Mouse (Mus musculus) MEL (cell line): ENCODE results near the gene Coq10a. TPM values are rescaled to one million over a fixed set of nuclear protein-coding genes. Genes with fewer than 3 reads are reported as not detected.
A peak's percentile ranks its signal among the peaks of the same experiment; 100 is the strongest.

ENCODE experiments used
- DNase-seq: peaks from one replicate; pipeline ENCODE4 v3.0.0; 2011; ENCODE audit warnings: low read depth, low spot score
- H3K27ac ChIP-seq: 2 replicates; pipeline ENCODE4 v1.5.1; 2012; ENCODE audit warnings: low read depth, mild to moderate bottlenecking, control low read depth, low read length, moderate library complexity; ENCODE audit not compliant: control insufficient read depth
- H3K27me3 ChIP-seq, 2 experiments: fragments of 150-350 bp in 1 of 2; sonication (generic) in 1 of 2; 2 replicates each; pipeline ENCODE4 v1.6.1; 2012; ENCODE audit warnings: low read length in 2 of 2, mild to moderate bottlenecking in 2 of 2, improper control_type of control experiment in 1 of 2, moderate library complexity in 1 of 2; ENCODE audit not compliant: insufficient read depth in 2 of 2, control insufficient read depth in 1 of 2
- H3K36me3 ChIP-seq, 2 experiments: 2 replicates each; pipeline ENCODE4 v1.6.1; 2012 to 2014; ENCODE audit warnings: low read length in 2 of 2, improper control_type of control experiment in 1 of 2, inconsistent platforms in 1 of 2, mild to moderate bottlenecking in 1 of 2; ENCODE audit not compliant: insufficient read depth in 2 of 2, control insufficient read depth in 1 of 2
- H3K4me1 ChIP-seq, 2 experiments: fragments of 150-350 bp in 1 of 2; sonication (generic) in 1 of 2; 2 replicates each; pipeline ENCODE4 v1.6.1; 2012; ENCODE audit warnings: low read length in 2 of 2, improper control_type of control experiment in 1 of 2, mild to moderate bottlenecking in 1 of 2; ENCODE audit not compliant: insufficient read depth in 2 of 2, control insufficient read depth in 1 of 2
- H3K4me3 ChIP-seq, 2 experiments: fragments of 150-350 bp in 1 of 2; sonication (generic) in 1 of 2; 2 replicates each; pipeline ENCODE4 v1.5.1; 2012; ENCODE audit warnings: low read depth in 2 of 2, low read length in 2 of 2, mild to moderate bottlenecking in 2 of 2, moderate library complexity in 2 of 2, control low read depth in 1 of 2, improper control_type of control experiment in 1 of 2; ENCODE audit not compliant: control insufficient read depth in 1 of 2, insufficient read depth in 1 of 2
- H3K79me2 ChIP-seq: 2 replicates; pipeline ENCODE4 v1.6.1; 2012; ENCODE audit warnings: mild to moderate bottlenecking, low read length, moderate library complexity; ENCODE audit not compliant: control insufficient read depth, poor library complexity, insufficient read depth
- H3K9ac ChIP-seq: 2 replicates; pipeline ENCODE4 v1.6.1; 2012; ENCODE audit warnings: low read depth, mild to moderate bottlenecking, control low read depth, low read length, moderate library complexity; ENCODE audit not compliant: control insufficient read depth, poor library complexity, severe bottlenecking
- H3K9me3 ChIP-seq: fragments of 150-350 bp; sonication (generic); replicated peaks from 2 replicates; pipeline ENCODE4 v1.6.1; 2012; ENCODE audit warnings: mild to moderate bottlenecking, low read length, improper control_type of control experiment, moderate library complexity; ENCODE audit not compliant: insufficient read depth
- BHLHE40 ChIP-seq: IDR thresholded peaks from 2 replicates; pipeline ENCODE4 v1.6.1; 2012; ENCODE audit warnings: low read depth, mild to moderate bottlenecking, inconsistent platforms, low read length, improper control_type of control experiment, borderline replicate concordance
- CHD1 ChIP-seq: IDR thresholded peaks from 2 replicates; pipeline ENCODE4 v1.6.1; 2012; ENCODE audit warnings: low read depth, mild to moderate bottlenecking, inconsistent platforms, low read length, improper control_type of control experiment
- CHD2 ChIP-seq: IDR thresholded peaks from 2 replicates; pipeline ENCODE4 v1.6.1; 2011; ENCODE audit warnings: low read length, improper control_type of control experiment
- CTCF ChIP-seq, 3 experiments: IDR thresholded peaks in 2 of 3; conservative IDR thresholded peaks in 1 of 3; 2 replicates each; pipeline ENCODE4 v1.5.1; 2011 to 2012; ENCODE audit warnings: low read length in 3 of 3, low read depth in 2 of 3, mild to moderate bottlenecking in 2 of 3, improper control_type of control experiment in 1 of 3, inconsistent platforms in 1 of 3, mixed read lengths in 1 of 3, moderate library complexity in 1 of 3; ENCODE audit not compliant: control insufficient read depth in 1 of 3, insufficient read depth in 1 of 3, poor library complexity in 1 of 3, severe bottlenecking in 1 of 3
- E2F4 ChIP-seq: IDR thresholded peaks from 2 replicates; pipeline ENCODE4 v1.6.1; 2011; ENCODE audit warnings: low read depth, low read length, improper control_type of control experiment, borderline replicate concordance
- EP300 ChIP-seq, 2 experiments: IDR thresholded peaks; 2 replicates each; pipeline ENCODE4 v1.6.1; 2011; ENCODE audit warnings: improper control_type of control experiment in 2 of 2, low read length in 2 of 2, low read depth in 1 of 2, mild to moderate bottlenecking in 1 of 2
- GABPA ChIP-seq: IDR thresholded peaks from 2 replicates; pipeline ENCODE4 v1.6.1; 2012; ENCODE audit warnings: low read depth, mild to moderate bottlenecking, inconsistent platforms, low read length, improper control_type of control experiment, moderate library complexity
- HCFC1 ChIP-seq: IDR thresholded peaks from 2 replicates; pipeline ENCODE4 v1.6.1; 2012; ENCODE audit warnings: low read depth, mild to moderate bottlenecking, inconsistent platforms, low read length, improper control_type of control experiment, moderate library complexity
- KAT2A ChIP-seq: conservative IDR thresholded peaks from 2 replicates; pipeline ENCODE4 v1.6.1; 2012; ENCODE audit warnings: low read depth, low read length, improper control_type of control experiment, inconsistent platforms
- MAFK ChIP-seq: IDR thresholded peaks from 2 replicates; pipeline ENCODE4 v1.6.1; 2011; ENCODE audit warnings: low read depth, mild to moderate bottlenecking, low read length, improper control_type of control experiment, borderline replicate concordance
- MAX ChIP-seq: IDR thresholded peaks from 2 replicates; pipeline ENCODE4 v1.6.1; 2011; ENCODE audit warnings: low read length, improper control_type of control experiment
- MXI1 ChIP-seq: IDR thresholded peaks from 2 replicates; pipeline ENCODE4 v1.6.1; 2011; ENCODE audit warnings: mild to moderate bottlenecking, low read depth, low read length, improper control_type of control experiment
- MYC ChIP-seq: IDR thresholded peaks from 2 replicates; pipeline ENCODE4 v1.6.1; 2011; ENCODE audit warnings: low read depth, mild to moderate bottlenecking, low read length, improper control_type of control experiment, moderate library complexity
- POLR2AphosphoS2 ChIP-seq: IDR thresholded peaks from 2 replicates; pipeline ENCODE4 v1.6.1; 2011; ENCODE audit warnings: low read length, improper control_type of control experiment
- RCOR1 ChIP-seq: IDR thresholded peaks from 2 replicates; pipeline ENCODE4 v1.6.1; 2012; ENCODE audit warnings: low read depth, mild to moderate bottlenecking, inconsistent platforms, low read length, improper control_type of control experiment
- SIN3A ChIP-seq: IDR thresholded peaks from 2 replicates; pipeline ENCODE4 v1.6.1; 2012; ENCODE audit warnings: low read length, improper control_type of control experiment, inconsistent platforms
- SMC3 ChIP-seq: IDR thresholded peaks from 2 replicates; pipeline ENCODE4 v1.6.1; 2011; ENCODE audit warnings: low read depth, low read length, improper control_type of control experiment
- TAL1 ChIP-seq: IDR thresholded peaks from 2 replicates; pipeline ENCODE4 v1.6.1; 2012; ENCODE audit warnings: mild to moderate bottlenecking, inconsistent platforms, low read length, moderate library complexity, mixed read lengths
- TCF12 ChIP-seq: IDR thresholded peaks from 2 replicates; pipeline ENCODE4 v1.6.1; 2014; ENCODE audit warnings: low read depth, mild to moderate bottlenecking, inconsistent platforms, low read length, improper control_type of control experiment, moderate library complexity
- UBTF ChIP-seq: IDR thresholded peaks from 2 replicates; pipeline ENCODE4 v1.6.1; 2012; ENCODE audit warnings: low read depth, mild to moderate bottlenecking, inconsistent platforms, low read length, improper control_type of control experiment, moderate library complexity, borderline replicate concordance; ENCODE audit not compliant: insufficient read depth
- USF1 ChIP-seq: IDR thresholded peaks from 2 replicates; pipeline ENCODE4 v1.6.1; 2014; ENCODE audit warnings: low read depth, mild to moderate bottlenecking, inconsistent platforms, low read length, improper control_type of control experiment, moderate library complexity
- polyA plus RNA-seq, 2 experiments: library from polyadenylated mRNA; stranded (reverse) in 1 of 2; unstranded in 1 of 2; fragments of >175 nt in 1 of 2; fragments of >200 nt in 1 of 2; gene quantifications; 2 replicates each; pipeline versions ENCODE4 v1.2.1 to v1.2.4; 2012; ENCODE audit warnings: low replicate concordance in 2 of 2, low read depth in 1 of 2; ENCODE audit not compliant: insufficient read length in 2 of 2, insufficient read depth in 1 of 2, missing spikeins in 1 of 2
- total RNA-seq: library from RNA; depleted of rRNA; stranded (reverse); fragments of 300-350 nt; gene quantifications from 2 replicates; pipeline ENCODE4 v1.2.3, GENCODE M21; 2012

Coq10a gene
- total and polyA plus RNA-seq, 3 experiments, result 7.7 to 14.1 TPM; not detected in 1

GRCm38 (mm10) chr10:128412558-128412957 is 43.8 kb upstream of the Coq10a start:
- peak; percentile 51 for DNase-seq
- H3K4me3 ChIP-seq, result peak overlapping the region; percentile 79 to 91
- H3K9ac ChIP-seq, result peak overlapping the region; percentile 88
- peaks cover 2 to 9% of the 10 kb centered on the region in 2 experiments for H3K36me3 ChIP-seq
- H3K79me2 ChIP-seq, result peaks cover 32% of the 10 kb centered on the region
- TF ChIP-seq MAFK, result no peak
- no peak for TF ChIP-seq KAT2A
- no peak for TF ChIP-seq CHD2
- TF ChIP-seq BHLHE40, result peak; percentile 49; the same call in 1 of the 2 replicates
- TF ChIP-seq CTCF (IDR thresholded peaks at IDR 0.05 in 2 of 3, conservative IDR thresholded peaks at IDR 0.05 in 1 of 3; ENCODE audit: control insufficient read depth in 1 of 3, insufficient read depth in 1 of 3, low read depth in 2 of 3, low read length in 3 of 3, poor library complexity in 1 of 3, severe bottlenecking in 1 of 3), result no peak
- TF ChIP-seq USF1, result no peak
- no peak for TF ChIP-seq EP300 (IDR thresholded peaks at IDR 0.05; ENCODE audit: low read depth in 1 of 2, low read length in 2 of 2)
- no peak for TF ChIP-seq RCOR1
- peak; percentile 74; the same call in 1 of the 2 replicates for TF ChIP-seq MXI1
- no peak for TF ChIP-seq E2F4
- no peak for TF ChIP-seq POLR2AphosphoS2
- no peak for TF ChIP-seq UBTF
- no peak for TF ChIP-seq TCF12
- TF ChIP-seq MAX, result no peak; the same call in 1 of the 2 replicates
- TF ChIP-seq TAL1, result no peak
- 0 out of 2 replicates have a peak, but pooled peaks have one; percentile 36 for TF ChIP-seq MYC
- TF ChIP-seq SMC3, result no peak
- no peak for TF ChIP-seq CHD1
- peak; percentile 28 for TF ChIP-seq SIN3A
- H3K4me1 ChIP-seq, result peaks cover 0 to 8% of the 10 kb centered on the region in 2 experiments; a peak in 2 of 4 replicates
- H3K9me3 ChIP-seq, result no peaks in the 10 kb centered on the region
- no peaks in the 10 kb centered on the region for H3K27me3 ChIP-seq
- 0 out of 2 replicates have a peak overlapping the region, but pooled peaks have one; percentile 9 for H3K27ac ChIP-seq

- Histone ChIP-seq H3K4me3 (peak overlapping the region; percentile 79 to 91), H3K36me3 (peaks cover 2 to 9% of the 10 kb centered on the region in 2 experiments), H3K27me3 (no peaks in the 10 kb centered on the region), H3K9me3 (no peaks in the 10 kb centered on the region), H3K79me2 (peaks cover 32% of the 10 kb centered on the region), H3K4me1 (peaks cover 0 to 8% of the 10 kb centered on the region in 2 experiments; a peak in 2 of 4 replicates), H3K27ac (peak overlapping the region; percentile 51), H3K9ac (peak overlapping the region; percentile 88)
- DNase-seq, result no peak
- no peak for TF ChIP-seq HCFC1
- no peak for TF ChIP-seq CTCF (IDR thresholded peaks at IDR 0.05 in 2 of 3, conservative IDR thresholded peaks at IDR 0.05 in 1 of 3; ENCODE audit: control insufficient read depth in 1 of 3, insufficient read depth in 1 of 3, low read depth in 2 of 3, low read length in 3 of 3, poor library complexity in 1 of 3, severe bottlenecking in 1 of 3)
- no peak for TF ChIP-seq EP300 (IDR thresholded peaks at IDR 0.05; ENCODE audit: low read depth in 1 of 2, low read length in 2 of 2)
- no peak for TF ChIP-seq RCOR1
- no peak for TF ChIP-seq TCF12
- TF ChIP-seq GABPA, result no peak
Observed at GRCm38 (mm10) chr10:128412055-128412381, 43.2 kb upstream of the Coq10a start.
